Mouse (Mus musculus): ENCODE data around the gene Pde4c.

The Pde4c gene

GRCm38 (mm10) chr8:70725792-70726447 is 2.4 kb downstream of the Pde4c start:
- ChIA-PET POLR2A (interaction anchor here in 3 of 4 experiments (0.6 to 5.1 kb wide), 11 partner anchors 27 to 171 kb away, joined by 3 to 28 read pairs (median 3); partner anchors contain the start of genes Arrdc2 (in 2 of the 3), Jund (in 2 of the 3) and Rpl18a (in 1 of the 3)), CTCF (interaction anchor here (0.6 to 10.1 kb wide), 9 partner anchors 10 to 345 kb away, joined by 3 to 79 read pairs (median 4); partner anchors contain the start of genes Rab3a (in 2 of the 4) and Mast3 (in 1 of the 4))

GRCm38 (mm10) chr8:70726721-70727120 is 3.2 kb downstream of the Pde4c start:
- ChIA-PET POLR2A (interaction anchor here in 3 of 4 experiments (0.5 to 5.1 kb wide), 11 partner anchors 27 to 353 kb away, joined by 3 to 28 read pairs (median 3); partner anchors contain the start of genes Jund (in 2 of the 3), Arrdc2 (in 1 of the 3), Lsm4 (in 1 of the 3) and Rpl18a (in 1 of the 3)), CTCF (interaction anchor here in 3 of 4 experiments (0.6 to 10.1 kb wide), 7 partner anchors 25 to 195 kb away, joined by 3 to 79 read pairs (median 4); partner anchors contain the start of genes Rab3a (in 2 of the 3) and Mast3 (in 1 of the 3))

GRCm38 (mm10) chr8:70729808-70730475 is 6.4 kb downstream of the Pde4c start:
- POLR2A ChIA-PET: interaction anchor here in 3 of 4 experiments (0.6 to 5.2 kb wide), 45 partner anchors 9 to 500 kb away, joined by 3 to 56 read pairs (median 5); partner anchors contain the start of genes Arrdc2 (in 3 of the 3), Jund (in 3 of the 3), Gm3336 (in 2 of the 3) and Mpv17l2 (in 2 of the 3)
- CTCF ChIA-PET: interaction anchor here in 3 of 4 experiments (0.5 to 3.3 kb wide), 18 partner anchors 8 to 480 kb away, joined by 3 to 16 read pairs (median 4); partner anchors contain the start of genes Gm3336 (in 1 of the 3), Lsm4 (in 1 of the 3) and Rab3a (in 1 of the 3)

- ChIA-PET POLR2A (interaction anchor here in 3 of 4 experiments (0.6 to 5.2 kb wide), 14 partner anchors 11 to 166 kb away, joined by 3 to 56 read pairs (median 6); partner anchors contain the start of genes Arrdc2 (in 2 of the 3), Gm3336 (in 1 of the 3), Jund (in 1 of the 3) and Lsm4 (in 1 of the 3)), CTCF (interaction anchor here in 3 of 4 experiments (1.2 to 2.5 kb wide), 6 partner anchors 9 to 58 kb away, joined by 4 to 16 read pairs (median 5); partner anchors contain the start of genes Gm3336 (in 1 of the 3), Lsm4 (in 1 of the 3) and Rab3a (in 1 of the 3))
Measured at GRCm38 (mm10) chr8:70730956-70731355, 7.4 kb downstream of the Pde4c start.

- ChIA-PET CTCF (no interaction called here), POLR2A (interaction anchor here in 2 of 4 experiments (1.2 to 1.3 kb wide), 2 partner anchors 9 to 55 kb away, joined by 4 read pairs; no protein-coding TSS in a partner anchor)
Measured at GRCm38 (mm10) chr8:70737705-70738104, 14.2 kb downstream of the Pde4c start.

GRCm38 (mm10) chr8:70738211-70738610 is 14.7 kb downstream of the Pde4c start:
- CTCF ChIA-PET: interaction anchor here in 1 of 4 experiments (0.7 kb wide), 1 partner anchor 8 kb away, joined by 3 read pairs; no protein-coding TSS in a partner anchor

GRCm38 (mm10) chr8:70741661-70742060 is 18.1 kb downstream of the Pde4c start:
- CTCF ChIA-PET: interaction anchor here in 2 of 4 experiments (1.3 to 2.4 kb wide), 3 partner anchors 27 to 103 kb away, joined by 3 to 11 read pairs (median 4); partner anchors contain the start of gene Arrdc2 (in 1 of the 2)
- POLR2A ChIA-PET: interaction anchor here in 3 of 4 experiments (0.6 to 4.0 kb wide), 6 partner anchors 9 to 98 kb away, joined by 3 to 11 read pairs (median 3); partner anchors contain the start of genes Arrdc2 (in 1 of the 3) and Rab3a (in 1 of the 3)

More at GRCm38 (mm10) chr8:70738211-70738610, 14.7 kb downstream of the Pde4c start:
- POLR2A ChIA-PET: interaction anchor here in 2 of 4 experiments (0.9 to 1.6 kb wide), 5 partner anchors 9 to 55 kb away, joined by 3 to 7 read pairs (median 4); partner anchors contain the start of gene Jund (in 1 of the 2)

GRCm38 (mm10) chr8:70742176-70742575 is 18.7 kb downstream of the Pde4c start:
- CTCF ChIA-PET: interaction anchor here in 2 of 4 experiments (1.3 to 2.4 kb wide), 3 partner anchors 27 to 102 kb away, joined by 3 to 11 read pairs (median 4); partner anchors contain the start of gene Arrdc2 (in 1 of the 2)
- POLR2A ChIA-PET: interaction anchor here in 2 of 4 experiments (1.0 to 4.0 kb wide), 3 partner anchors 9 to 98 kb away, joined by 3 to 11 read pairs (median 4); partner anchors contain the start of gene Arrdc2 (in 1 of the 2)

GRCm38 (mm10) chr8:70742981-70743655 is 19.6 kb downstream of the Pde4c start:
- CTCF ChIA-PET: interaction anchor here in 2 of 4 experiments (0.5 to 2.4 kb wide), 7 partner anchors 9 to 154 kb away, joined by 3 to 11 read pairs (median 3); partner anchors contain the start of gene Rpl18a (in 1 of the 2)
- POLR2A ChIA-PET: interaction anchor here in 3 of 4 experiments (0.6 to 4.0 kb wide), 19 partner anchors 9 to 96 kb away, joined by 3 to 15 read pairs (median 4); partner anchors contain the start of genes Jund (in 3 of the 3), Arrdc2 (in 2 of the 3), Lsm4 (in 1 of the 3) and Pde4c (in 1 of the 3)

- ChIA-PET POLR2A (interaction anchor here in 3 of 4 experiments (0.5 to 4.0 kb wide), 25 partner anchors 8 to 135 kb away, joined by 3 to 15 read pairs (median 3); partner anchors contain the start of genes Jund (in 3 of the 3), Pde4c (in 2 of the 3), Arrdc2 (in 1 of the 3) and Lsm4 (in 1 of the 3)), CTCF (interaction anchor here in 3 of 4 experiments (0.5 to 2.4 kb wide), 8 partner anchors 8 to 153 kb away, joined by 3 to 11 read pairs (median 4); partner anchors contain the start of gene Rpl18a (in 1 of the 3))
Measured at GRCm38 (mm10) chr8:70743656-70744590, 20.4 kb downstream of the Pde4c start.

- ChIA-PET POLR2A (interaction anchor here in 3 of 4 experiments (1.0 to 14.5 kb wide), 9 partner anchors 10 to 94 kb away, joined by 3 to 148 read pairs (median 8); partner anchors contain the start of genes Arrdc2 (in 1 of the 3), Jund (in 1 of the 3), Mpv17l2 (in 1 of the 3) and Rab3a (in 1 of the 3)), CTCF (interaction anchor here in 2 of 4 experiments (0.6 to 1.5 kb wide), 3 partner anchors 18 to 96 kb away, joined by 3 to 4 read pairs (median 3); partner anchors contain the start of gene Gm3336 (in 1 of the 2))
Measured at GRCm38 (mm10) chr8:70744806-70745205, 21.3 kb downstream of the Pde4c start.

GRCm38 (mm10) chr8:70745691-70746220 is 22.2 kb downstream of the Pde4c start:
- ChIA-PET CTCF (interaction anchor here in 2 of 4 experiments (0.8 to 1.5 kb wide), 3 partner anchors 12 to 27 kb away, joined by 3 to 4 read pairs (median 4); partner anchors contain the start of gene Gm3336 (in 1 of the 2)), POLR2A (interaction anchor here in 3 of 4 experiments (0.5 to 14.5 kb wide), 9 partner anchors 9 to 99 kb away, joined by 3 to 148 read pairs (median 4); partner anchors contain the start of genes Arrdc2 (in 1 of the 3), Mpv17l2 (in 1 of the 3) and Rab3a (in 1 of the 3))

- POLR2A ChIA-PET: interaction anchor here in 3 of 4 experiments (0.8 to 14.5 kb wide), 11 partner anchors 8 to 142 kb away, joined by 3 to 148 read pairs (median 4); partner anchors contain the start of genes Arrdc2 (in 1 of the 3), Jund (in 1 of the 3), Mpv17l2 (in 1 of the 3) and Pik3r2 (in 1 of the 3)
- CTCF ChIA-PET: interaction anchor here in 2 of 4 experiments (0.8 to 1.2 kb wide), 2 partner anchors 11 to 17 kb away, joined by 3 to 4 read pairs; no protein-coding TSS in a partner anchor
Measured at GRCm38 (mm10) chr8:70746676-70747075, 23.2 kb downstream of the Pde4c start.

- ChIA-PET POLR2A (interaction anchor here in 3 of 4 experiments (0.8 to 14.5 kb wide), 10 partner anchors 9 to 92 kb away, joined by 3 to 148 read pairs (median 4); partner anchors contain the start of genes Arrdc2 (in 2 of the 3), Jund (in 1 of the 3), Mpv17l2 (in 1 of the 3) and Pik3r2 (in 1 of the 3)), CTCF (interaction anchor here in 2 of 4 experiments (0.8 to 1.2 kb wide), 2 partner anchors 17 kb away, joined by 3 to 4 read pairs; no protein-coding TSS in a partner anchor)
Measured at GRCm38 (mm10) chr8:70747211-70747890, 23.8 kb downstream of the Pde4c start.
